8 mouse cellular contexts compared by ENCODE assay signal in genomic region chrX:18254767-18255166, GRCm38 (mm10).
DNase-seq lines count a peak whose midpoint lies in the region; ATAC-seq and TF ChIP-seq lines count a peak whose summit lies in the region.

No protein-coding gene starts in this region.

- WGBS in liver, embryonic 12.5 days (ENCODE audit: insufficient replicate concordance), result 50% methylated on average over 4 of the region's 4 CpGs
- WGBS in midbrain, embryonic 14.5 days, result 57% methylated on average over 4 of the region's 4 CpGs

- TF ChIP-seq CTCF in Patski (IDR thresholded peaks at IDR 0.05), result peak; percentile 82

- intact Hi-C loops in heart, postnatal 14 days (cut with DNase I), result loop anchor here (5.0 to 10.0 kb wide), 2 partner anchors 92 to 1360 kb away; partner anchors contain the start of gene Kdm6a

- H3K27me3 ChIP-seq in liver, embryonic 12.5 days (replicated peaks), result no peaks in the 10 kb centered on the region
- no peaks in the 10 kb centered on the region for H3K27me3 ChIP-seq in Patski
- no peaks in the 10 kb centered on the region for H3K27me3 ChIP-seq in midbrain, embryonic 14.5 days (ENCODE audit: control insufficient read depth, insufficient read depth, low read length)

- no peak overlapping the region for H3K4me2 ChIP-seq in liver, embryonic 12.5 days
- H3K4me2 ChIP-seq in midbrain, embryonic 14.5 days (ENCODE audit: low read length), result no peak overlapping the region

- no peak overlapping the region for H3K4me3 ChIP-seq in liver, embryonic 12.5 days
- no peak overlapping the region for H3K4me3 ChIP-seq in midbrain, embryonic 14.5 days (replicated peaks; ENCODE audit: low read depth, low read length)

- 0 out of 2 replicates have a peak, but pooled peaks have one; percentile 40 for ATAC-seq in liver, embryonic 12.5 days
- ATAC-seq in Patski, result peak; percentile 94
- peak; percentile 55; the same call in 1 of the 2 replicates for ATAC-seq in midbrain, embryonic 14.5 days (ENCODE audit: low FRiP score, low TSS enrichment)

- no peaks in the 10 kb centered on the region for H3K9me3 ChIP-seq in liver, embryonic 12.5 days (replicated peaks)
- no peaks in the 10 kb centered on the region for H3K9me3 ChIP-seq in midbrain, embryonic 14.5 days (ENCODE audit: control insufficient read depth, low read length)

- no peaks in the 10 kb centered on the region for H3K4me1 ChIP-seq in liver, embryonic 12.5 days
- H3K4me1 ChIP-seq in midbrain, embryonic 14.5 days (ENCODE audit: control insufficient read depth, insufficient read depth, low read length), result no peaks in the 10 kb centered on the region

- in situ Hi-C loops in Patski (cut with MboI; ENCODE audit: low pct_unique_long_range_greater_than_20kb), result loop anchor here (10.0 kb wide), 1 partner anchor 1360 kb away; no protein-coding TSS in a partner anchor

- CTCF ChIA-PET in Patski (lab: Charles Lee), result interaction anchor here (0.8 to 2.0 kb wide), 7 partner anchors 8 to 86 kb away, joined by 3 to 9 read pairs (median 5); no protein-coding TSS in a partner anchor

- H3K9ac ChIP-seq in liver, embryonic 12.5 days, result no peak overlapping the region
- H3K9ac ChIP-seq in midbrain, embryonic 14.5 days (replicated peaks; ENCODE audit: low read length), result no peak overlapping the region

- DNase-seq in liver (no peak), Patski (ENCODE audit: low read depth, low spot score) (no peak)
- peak; percentile 12 to 60 for DNase-seq in cerebellum, postnatal 36 days
- DNase-seq in heart, postnatal 14 days, result peak; percentile 7 to 68
- DNase-seq in layer of hippocampus, postnatal 10 days (ENCODE audit: low spot score in 2 of 2), result peak; percentile 12 to 73
- peak; percentile 80 for DNase-seq in midbrain, embryonic 14.5 days
- DNase-seq in urinary bladder, adult 18-20 months (ENCODE audit: low spot score in 2 of 2), result no peak

- H3K36me3 ChIP-seq in liver, embryonic 12.5 days, result peaks cover 45% of the 10 kb centered on the region
- peaks cover 34% of the 10 kb centered on the region for H3K36me3 ChIP-seq in midbrain, embryonic 14.5 days (ENCODE audit: control insufficient read depth, insufficient read depth, low read length)

- POLR2A ChIA-PET in Patski (lab: Charles Lee), result no interaction called here

- H3K27ac ChIP-seq in liver, embryonic 12.5 days, result no peak overlapping the region
- H3K27ac ChIP-seq in midbrain, embryonic 14.5 days (replicated peaks; ENCODE audit: low read depth, low read length), result no peak overlapping the region

Comparison
In these comparisons a context has a peak if more than half of its experiments do, and no peak if none do; other contexts are left out.
1. ATAC-seq: peak in every context shown above with its lines; median percentile 94 in Patski; 55 in midbrain, embryonic 14.5 days; 40 in liver, embryonic 12.5 days.
2. DNase-seq: peak in cerebellum, postnatal 36 days (2 of 2), heart, postnatal 14 days (2 of 2), layer of hippocampus, postnatal 10 days (2 of 2) and midbrain, embryonic 14.5 days (single experiment); none in liver (single experiment), Patski (single experiment) and urinary bladder, adult 18-20 months (0 of 2).